Mouse (Mus musculus) liver, embryonic 14.5 days (tissue): ENCODE data around the gene Tmem253.

Experiments
- CTCF ChIP-seq: IDR thresholded peaks from 2 replicates; pipeline ENCODE4 v1.5.1; 2016; ENCODE audit warnings: antibody characterized with exemption, low read depth, control low read depth
- EP300 ChIP-seq: IDR thresholded peaks from 2 replicates; pipeline ENCODE4 v1.6.1; 2016; ENCODE audit warnings: antibody characterized with exemption, low read depth

DNA sequence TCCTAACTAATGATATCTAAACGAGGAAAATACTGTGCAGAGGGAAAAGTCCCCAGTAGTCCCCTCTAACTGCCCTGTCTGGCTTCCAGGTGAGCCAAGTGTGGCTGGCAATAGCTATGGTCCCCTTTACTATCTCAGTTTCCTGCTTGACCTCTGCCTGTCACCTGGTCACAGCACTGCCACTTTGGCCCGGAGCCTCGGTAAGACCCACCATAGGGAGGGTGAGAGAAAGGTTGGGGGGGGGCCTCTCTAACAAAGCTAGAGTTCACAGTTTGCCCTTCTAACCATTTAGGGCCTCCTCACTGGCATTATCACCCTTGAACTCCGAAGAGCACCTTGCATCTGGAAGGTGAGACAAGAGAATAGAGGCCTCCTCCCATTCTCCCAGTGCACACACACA lies 2.2 kb downstream of the Tmem253 start:
- TF ChIP-seq CTCF, result no peak
- no peak for TF ChIP-seq EP300
